Mouse (Mus musculus) hematopoietic multipotent progenitor cell, adult 10-12 weeks (in vitro differentiated cells): Measurements from ENCODE around the gene Gm42878. TPM values are rescaled to one million over a fixed set of nuclear protein-coding genes. Genes with fewer than 3 reads are reported as not detected.

Source experiments
- polyA plus RNA-seq: library from polyadenylated mRNA; stranded (reverse); fragments of >175 nt; gene quantifications from 2 replicates; pipeline ENCODE4 v1.2.3, GENCODE M21; 2012; ENCODE audit warnings: low replicate concordance

The Gm42878 gene
- polyA plus RNA-seq = 0.12 TPM in 1 of 2 replicates, not detected in the other

GRCm38 (mm10) chr5:121544910-121545792 is at the start of gene Gm42878, which contains the start of gene Adam1a:
TSS of gene Gm42878 (minus strand) at chr5:121545482.
TSS of gene Adam1a (minus strand) at chr5:121545482.

GRCm38 (mm10) chr5:121593451-121594401 is 48.4 kb upstream of the Gm42878 start, which contains the start of gene Aldh2:
TSS of gene Aldh2 (minus strand) at chr5:121593824.

GRCm38 (mm10) chr5:121545793-121546529 is 679 bp upstream of the Gm42878 start, which contains the start of gene Mapkapk5:
TSS of gene Mapkapk5 (minus strand) at chr5:121545905.

GRCm38 (mm10) chr5:121503231-121503630 is 42.1 kb downstream of the Gm42878 start, which contains the start of gene Adam1b:
TSS of gene Adam1b (minus strand) at chr5:121503435.

Other genes starting within 250 kb of the Gm42878 start
- gene Trafd1, start 159.8 kb downstream of the Gm42878 start, polyA plus RNA-seq = 36.8 and 57.1 TPM in 2 replicates
- 1.6 and 3.6 TPM in 2 replicates for gene Naa25, start 147.5 kb downstream of the Gm42878 start, polyA plus RNA-seq
- gene Tmem116, start 93.6 kb downstream of the Gm42878 start, polyA plus RNA-seq = 0.36 and 1.7 TPM in 2 replicates
- gene Erp29, start 93.0 kb downstream of the Gm42878 start, polyA plus RNA-seq = 193 and 340 TPM in 2 replicates
- not detected in 2 replicates for gene Adam1b, start 42.0 kb downstream of the Gm42878 start, polyA plus RNA-seq
- 0.22 and 0.35 TPM in 2 replicates for gene Adam1a, start within 50 bp of the Gm42878 start, polyA plus RNA-seq
- 16.9 and 51.0 TPM in 2 replicates for gene Mapkapk5, start 423 bp upstream of the Gm42878 start, polyA plus RNA-seq
- gene Aldh2, start 48.3 kb upstream of the Gm42878 start, polyA plus RNA-seq = 363 and 626 TPM in 2 replicates
- gene Acad12, start 73.5 kb upstream of the Gm42878 start, polyA plus RNA-seq = 2.0 and 4.2 TPM in 2 replicates
- gene Acad10, start 115.0 kb upstream of the Gm42878 start, polyA plus RNA-seq = 3.6 and 4.8 TPM in 2 replicates
- gene Brap, start 115.1 kb upstream of the Gm42878 start, polyA plus RNA-seq = 14.4 and 16.1 TPM in 2 replicates
- 22.4 and 97.1 TPM in 2 replicates for gene Atxn2, start 165.9 kb upstream of the Gm42878 start, polyA plus RNA-seq